Mouse (Mus musculus) forebrain, embryonic 15.5 days (tissue): ENCODE data around the gene Xrcc1. TPM values are rescaled to one million over a fixed set of nuclear protein-coding genes. Genes with fewer than 3 reads are reported as not detected.

ENCODE experiments used
- ATAC-seq: fragments of 200-750 bp; cut with Nextera tagmentation; replicated peaks from 2 replicates; pipeline ENCODE4 v1.8.0; 2017; ENCODE audit warnings: mild to moderate bottlenecking, moderate TSS enrichment, moderate library complexity
- H3K27ac ChIP-seq: fragments of 300-500 bp; sonication (generic); replicated peaks from 2 replicates; pipeline ENCODE4 v1.5.1; 2015; ENCODE audit warnings: mild to moderate bottlenecking, inconsistent platforms
- H3K27me3 ChIP-seq: fragments of 300-500 bp; sonication (generic); 2 replicates; pipeline ENCODE4 v1.6.1; 2015; ENCODE audit warnings: inconsistent platforms
- H3K36me3 ChIP-seq: fragments of 300-500 bp; sonication (generic); 2 replicates; pipeline ENCODE4 v1.6.1; 2015; ENCODE audit warnings: mild to moderate bottlenecking, inconsistent platforms
- H3K4me1 ChIP-seq: fragments of 300-500 bp; sonication (generic); 2 replicates; pipeline ENCODE4 v1.6.1; 2015; ENCODE audit warnings: inconsistent platforms
- H3K4me2 ChIP-seq: fragments of 300-500 bp; sonication (generic); replicated peaks from 2 replicates; pipeline ENCODE4 v1.6.1; 2015; ENCODE audit warnings: mild to moderate bottlenecking, inconsistent platforms
- H3K4me3 ChIP-seq: fragments of 300-500 bp; sonication (generic); 2 replicates; pipeline ENCODE4 v1.5.1; 2015; ENCODE audit warnings: mild to moderate bottlenecking, inconsistent platforms
- H3K9ac ChIP-seq: fragments of 300-500 bp; sonication (generic); replicated peaks from 2 replicates; pipeline ENCODE4 v1.6.1; 2015; ENCODE audit warnings: mild to moderate bottlenecking, inconsistent platforms
- H3K9me3 ChIP-seq: fragments of 300-500 bp; sonication (generic); 2 replicates; pipeline ENCODE4 v1.6.1; 2016; ENCODE audit warnings: inconsistent platforms
- WGBS: fragments of 180-500 bp; shearing (Covaris S2); methylation state at CpG from one replicate; pipeline ENCODE4 v1.1.7; 2015; ENCODE audit warnings: mixed read lengths; 5-methylcytosine and 5-hydroxymethylcytosine counted together
- polyA plus RNA-seq: library from polyadenylated mRNA; unstranded; fragments of >200 nt; fragmentation: Nextera tagmentation; extraction: Ambion mirVana; gene quantifications from 2 replicates; pipeline ENCODE4 v1.2.1, GENCODE M21; 2015

Gene Xrcc1
- polyA plus RNA-seq: 69.8 and 79.5 TPM in 2 replicates

- H3K36me3 ChIP-seq: peaks cover 9% of the 10 kb centered on the region
- H3K4me1 ChIP-seq: peaks cover 15% of the 10 kb centered on the region
- peak within 1 kb of the TSS; percentile 53 for H3K4me2 ChIP-seq
- 37% methylated on average over 13 of the region's 13 CpGs for WGBS
- H3K4me3 ChIP-seq: peak within 1 kb of the TSS; percentile 93
- peak within 1 kb of the TSS; percentile 66 for H3K27ac ChIP-seq
- no peaks in the 10 kb centered on the region for H3K9me3 ChIP-seq
- ATAC-seq: peak; percentile 15; the same call in 1 of the 2 replicates
- peak within 1 kb of the TSS; percentile 88 for H3K9ac ChIP-seq
- H3K27me3 ChIP-seq: no peaks in the 10 kb centered on the region
Observed at GRCm38 (mm10) chr7:24546068-24546614, at the start of gene Xrcc1, which contains the start of gene Pinlyp. Gene Xrcc1 (plus strand): TSS chr7:24546289. Gene Pinlyp (minus strand): TSS chr7:24546118.

DNA sequence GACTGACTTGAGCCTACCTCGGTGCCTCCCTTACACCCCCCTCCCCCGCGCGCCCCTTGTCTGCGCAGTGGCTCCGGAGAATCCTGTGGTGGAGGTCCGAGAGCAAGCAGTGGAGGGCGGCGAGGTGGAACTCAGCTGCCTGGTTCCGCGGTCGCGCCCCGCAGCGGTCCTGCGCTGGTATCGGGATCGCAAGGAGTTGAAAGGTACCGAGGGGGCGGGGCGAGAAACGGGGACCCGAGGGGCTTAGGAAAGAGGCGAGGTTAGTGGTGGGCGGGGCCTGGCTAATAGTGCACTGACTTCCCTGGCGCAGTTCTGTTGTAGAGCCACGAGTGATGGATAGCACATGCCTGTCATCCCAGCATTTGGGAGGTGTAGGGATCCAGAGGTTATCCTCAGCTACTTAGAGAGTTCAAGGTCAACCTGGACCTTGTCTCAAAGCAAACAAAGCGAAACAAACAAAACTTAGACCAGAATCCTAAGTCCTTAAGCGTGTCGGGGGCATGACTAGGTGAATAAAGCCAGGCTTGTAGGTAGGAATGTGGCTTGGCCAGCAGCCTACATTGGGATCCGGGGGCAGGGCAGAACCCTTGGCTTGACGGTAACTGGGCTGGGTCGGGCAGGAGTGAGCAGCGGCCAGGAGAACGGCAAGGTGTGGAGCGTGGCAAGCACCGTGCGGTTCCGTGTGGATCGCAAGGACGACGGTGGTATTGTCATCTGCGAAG, 46.1 kb upstream of the Xrcc1 start:
- Histone ChIP-seq H3K36me3 (peaks cover 38% of the 10 kb centered on the region), H3K9ac (no peak overlapping the region), H3K4me1 (peaks cover 17% of the 10 kb centered on the region), H3K4me3 (no peak overlapping the region), H3K27ac (no peak overlapping the region), H3K9me3 (no peaks in the 10 kb centered on the region), H3K27me3 (no peaks in the 10 kb centered on the region), H3K4me2 (0 out of 2 replicates have a peak overlapping the region, but pooled peaks have one; percentile 10)
- ATAC-seq: no peak
- whole genome bisulfite sequencing: 24% methylated on average over 43 of the region's 43 CpGs

GRCm38 (mm10) chr7:24500929-24501328, 45.2 kb upstream of the Xrcc1 start:
- 45% methylated on average over 7 of the region's 7 CpGs for WGBS
- ATAC-seq: no peak
- Histone ChIP-seq H3K27me3 (no peaks in the 10 kb centered on the region), H3K4me3 (no peak overlapping the region), H3K27ac (no peak overlapping the region), H3K9ac (no peak overlapping the region), H3K36me3 (peaks cover 38% of the 10 kb centered on the region), H3K4me2 (no peak overlapping the region), H3K9me3 (no peaks in the 10 kb centered on the region), H3K4me1 (peaks cover 26% of the 10 kb centered on the region)

- Histone ChIP-seq H3K36me3 (peaks cover 38% of the 10 kb centered on the region), H3K4me2 (no peak overlapping the region), H3K9ac (no peak overlapping the region), H3K27ac (no peak overlapping the region), H3K4me3 (no peak overlapping the region), H3K27me3 (no peaks in the 10 kb centered on the region), H3K9me3 (no peaks in the 10 kb centered on the region), H3K4me1 (peaks cover 31% of the 10 kb centered on the region)
- WGBS: 58% methylated on average over 21 of the region's 21 CpGs
- ATAC-seq: no peak
Observed at GRCm38 (mm10) chr7:24501492-24501891, 44.6 kb upstream of the Xrcc1 start.

DNA sequence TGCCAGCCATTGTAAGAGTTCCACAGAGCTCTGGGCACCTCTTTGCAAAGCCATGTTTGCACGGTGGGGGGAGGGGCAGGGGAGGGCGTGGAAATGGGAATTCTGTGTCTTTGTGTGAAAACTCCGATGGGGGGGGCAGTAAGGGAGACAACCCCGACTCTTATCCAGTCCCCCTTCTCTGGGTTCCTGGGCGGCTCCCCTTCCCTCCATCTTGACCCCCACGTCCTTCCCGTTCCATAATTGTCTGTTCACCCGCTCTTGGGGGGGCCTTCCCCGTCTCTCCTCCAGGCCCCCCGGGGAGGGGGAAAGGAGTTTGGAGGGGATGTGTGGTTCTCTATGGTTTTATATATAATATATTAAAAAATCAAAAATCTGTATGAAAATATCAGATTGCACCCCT, 42.1 kb upstream of the Xrcc1 start:
- Histone ChIP-seq H3K9me3 (no peaks in the 10 kb centered on the region), H3K4me2 (no peak overlapping the region), H3K9ac (no peak overlapping the region), H3K4me3 (no peak overlapping the region), H3K36me3 (peaks cover 38% of the 10 kb centered on the region), H3K27me3 (no peaks in the 10 kb centered on the region), H3K27ac (peak overlapping the region; percentile 100; the same call in 1 of the 2 replicates), H3K4me1 (peaks cover 39% of the 10 kb centered on the region)
- no peak for ATAC-seq
- 27% methylated on average over 10 of the region's 10 CpGs for WGBS

DNA sequence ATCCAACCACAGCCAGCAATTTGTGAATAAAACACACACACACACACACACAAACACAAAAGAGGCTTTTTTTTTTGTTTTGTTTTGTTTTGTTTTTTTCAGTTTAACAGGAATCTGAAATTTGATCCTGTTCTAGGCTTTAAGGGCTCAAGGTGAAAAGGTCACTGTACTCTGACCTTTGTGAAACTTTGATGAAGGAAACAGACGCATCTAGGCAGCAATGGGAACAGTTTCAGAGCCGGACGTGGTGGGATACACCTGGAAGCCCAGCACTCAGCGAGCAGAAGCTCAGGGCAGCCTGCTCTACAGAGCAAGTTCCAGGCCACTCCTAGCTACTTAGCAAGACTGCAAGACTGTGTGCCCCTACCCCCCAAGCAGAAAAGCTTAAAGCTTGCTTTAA, 41.2 kb upstream of the Xrcc1 start:
- peak overlapping the region; percentile 100 for H3K27ac ChIP-seq
- peaks cover 44% of the 10 kb centered on the region for H3K4me1 ChIP-seq
- H3K27me3 ChIP-seq: no peaks in the 10 kb centered on the region
- 29% methylated on average over 4 of the region's 4 CpGs for WGBS
- H3K4me2 ChIP-seq: no peak overlapping the region
- H3K4me3 ChIP-seq: no peak overlapping the region
- ATAC-seq: no peak
- no peaks in the 10 kb centered on the region for H3K9me3 ChIP-seq
- H3K36me3 ChIP-seq: peaks cover 35% of the 10 kb centered on the region
- no peak overlapping the region for H3K9ac ChIP-seq

DNA sequence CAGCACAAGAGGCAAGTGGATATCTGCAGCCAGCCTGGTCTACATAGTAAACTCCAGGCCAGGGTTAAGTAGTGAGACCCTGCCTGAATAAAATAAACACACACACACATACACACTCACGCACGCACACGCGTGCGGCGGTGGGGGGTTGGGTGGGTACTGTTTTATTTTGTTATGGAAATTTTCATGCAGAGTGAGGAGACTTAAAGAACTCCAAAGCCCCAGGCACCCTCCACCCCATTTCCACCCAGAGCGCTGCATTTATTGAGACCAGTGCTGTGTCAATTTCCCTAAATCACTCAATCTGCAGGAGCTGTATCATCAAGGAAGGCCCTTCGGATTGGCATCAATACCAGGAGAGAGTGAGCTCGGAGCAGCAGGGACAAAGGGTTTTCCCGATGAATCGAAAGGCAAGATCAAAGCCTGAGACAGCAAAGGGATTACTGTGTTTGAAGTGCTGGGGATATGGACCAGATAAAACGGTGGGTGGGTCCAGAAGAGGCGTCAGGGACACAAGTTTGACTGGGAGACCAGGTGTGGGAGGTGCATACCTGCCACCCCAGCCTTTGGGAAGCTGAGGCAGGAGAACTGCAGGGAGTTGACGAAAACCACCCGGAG, 40.5 kb upstream of the Xrcc1 start:
- ATAC-seq: no peak
- peaks cover 28% of the 10 kb centered on the region for H3K36me3 ChIP-seq
- H3K27ac ChIP-seq: peak overlapping the region; percentile 100
- peak overlapping the region; percentile 97 for H3K9ac ChIP-seq
- no peaks in the 10 kb centered on the region for H3K27me3 ChIP-seq
- H3K4me1 ChIP-seq: peaks cover 50% of the 10 kb centered on the region
- WGBS: 6% methylated on average over 15 of the region's 15 CpGs
- peak overlapping the region; percentile 52 for H3K4me2 ChIP-seq
- H3K9me3 ChIP-seq: no peaks in the 10 kb centered on the region
- H3K4me3 ChIP-seq: peak overlapping the region; percentile 82

- H3K9ac ChIP-seq: peak overlapping the region; percentile 97
- 3% methylated on average over 3 of the region's 3 CpGs for WGBS
Observed at GRCm38 (mm10) chr7:24506065-24506459, 40.0 kb upstream of the Xrcc1 start.

DNA sequence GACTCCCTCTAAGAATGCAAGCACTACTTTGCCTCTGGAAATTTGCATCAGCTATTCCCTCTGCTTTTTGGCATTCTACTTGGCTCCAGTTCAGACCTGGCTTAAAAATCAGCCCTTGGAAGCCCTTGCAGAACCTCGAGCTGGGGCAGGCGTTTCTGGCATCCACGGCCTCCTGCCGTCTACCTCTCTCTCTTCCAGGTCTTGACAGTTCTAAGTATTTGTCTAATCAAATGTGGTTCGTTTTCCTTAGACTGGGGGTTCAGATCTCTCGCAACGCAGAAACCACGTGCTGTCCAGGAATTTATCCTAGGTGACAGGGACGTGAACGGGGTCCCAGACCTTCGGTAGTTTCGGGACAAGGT, 39.6 kb upstream of the Xrcc1 start:
- peak overlapping the region; percentile 82 for H3K4me3 ChIP-seq
- peak overlapping the region; percentile 52 for H3K4me2 ChIP-seq
- peaks cover 54% of the 10 kb centered on the region for H3K4me1 ChIP-seq
- H3K27ac ChIP-seq: peak overlapping the region; percentile 100
- ATAC-seq: peak; percentile 20
- H3K27me3 ChIP-seq: no peaks in the 10 kb centered on the region
- H3K36me3 ChIP-seq: peaks cover 27% of the 10 kb centered on the region
- H3K9ac ChIP-seq: peak overlapping the region; percentile 97
- WGBS: 0% methylated on average over 12 of the region's 12 CpGs
- H3K9me3 ChIP-seq: no peaks in the 10 kb centered on the region

More at GRCm38 (mm10) chr7:24506065-24506459, 40.0 kb upstream of the Xrcc1 start:
- no peaks in the 10 kb centered on the region for H3K27me3 ChIP-seq
- H3K9me3 ChIP-seq: no peaks in the 10 kb centered on the region
- ATAC-seq: no peak
- H3K4me1 ChIP-seq: peaks cover 54% of the 10 kb centered on the region
- H3K27ac ChIP-seq: peak overlapping the region; percentile 100
- peak overlapping the region; percentile 52 for H3K4me2 ChIP-seq
- H3K4me3 ChIP-seq: peak overlapping the region; percentile 82
- peaks cover 28% of the 10 kb centered on the region for H3K36me3 ChIP-seq

GRCm38 (mm10) chr7:24506838-24507725, 39.0 kb upstream of the Xrcc1 start, which contains the start of gene Zfp428:
Gene Zfp428 (plus strand): TSS chr7:24507006.
- under 1% methylated on average over 84 of the region's 84 CpGs for WGBS
- peaks cover 54% of the 10 kb centered on the region for H3K4me1 ChIP-seq

GRCm38 (mm10) chr7:24507726-24508114, 38.4 kb upstream of the Xrcc1 start:
- Histone ChIP-seq H3K4me2 (peak overlapping the region; percentile 52), H3K27me3 (no peaks in the 10 kb centered on the region), H3K27ac (peak overlapping the region; percentile 100), H3K9ac (peak overlapping the region; percentile 97), H3K4me1 (peaks cover 54% of the 10 kb centered on the region), H3K9me3 (no peaks in the 10 kb centered on the region), H3K36me3 (peaks cover 16% of the 10 kb centered on the region), H3K4me3 (peak overlapping the region; percentile 82)
- ATAC-seq: peak; percentile 6
- under 1% methylated on average over 20 of the region's 20 CpGs for WGBS

More at GRCm38 (mm10) chr7:24506838-24507725, 39.0 kb upstream of the Xrcc1 start, which contains the start of gene Zfp428:
- H3K9me3 ChIP-seq: no peaks in the 10 kb centered on the region
- ATAC-seq: peak; percentile 91
- peaks cover 21% of the 10 kb centered on the region for H3K36me3 ChIP-seq
- peak within 1 kb of the TSS; percentile 82 for H3K4me3 ChIP-seq
- peak within 1 kb of the TSS; percentile 97 for H3K9ac ChIP-seq
- H3K27me3 ChIP-seq: no peaks in the 10 kb centered on the region
- peak within 1 kb of the TSS; percentile 100 for H3K27ac ChIP-seq
- H3K4me2 ChIP-seq: peak within 1 kb of the TSS; percentile 52
